Mouse (Mus musculus) lung, embryonic 15.5 days (tissue): ENCODE measurements at regions not wholly inside any gene's neighbourhood (a gene's known extent, or its start where the extent isn't known, plus 50 kb on each side); places are given as distances from the start of the nearest gene placed in this dataset. TPM values are rescaled to one million over a fixed set of nuclear protein-coding genes. Genes with fewer than 3 reads are reported as not detected.

Experiments used
- ATAC-seq: fragments of 200-750 bp; cut with Nextera tagmentation; 2 replicates; pipeline ENCODE4 v1.8.0; 2017; ENCODE audit warnings: moderate number of reproducible peaks, borderline replicate concordance; ENCODE audit not compliant: low FRiP score, low TSS enrichment; ENCODE audit errors: extremely low read depth
- H3K27ac ChIP-seq: fragments of 300-500 bp; sonication (generic); 2 replicates; pipeline ENCODE4 v1.5.1; 2015; ENCODE audit warnings: moderate library complexity, mild to moderate bottlenecking, inconsistent platforms
- H3K27me3 ChIP-seq: fragments of 300-500 bp; sonication (generic); 2 replicates; pipeline ENCODE4 v1.6.1; 2015; ENCODE audit warnings: inconsistent platforms
- H3K36me3 ChIP-seq: fragments of 300-500 bp; sonication (generic); 2 replicates; pipeline ENCODE4 v1.6.1; 2015; ENCODE audit warnings: inconsistent platforms
- H3K4me1 ChIP-seq: fragments of 300-500 bp; sonication (generic); 2 replicates; pipeline ENCODE4 v1.6.1; 2015; ENCODE audit warnings: inconsistent platforms
- H3K4me2 ChIP-seq: fragments of 300-500 bp; sonication (generic); 2 replicates; pipeline ENCODE4 v1.6.1; 2015; ENCODE audit warnings: inconsistent platforms, mild to moderate bottlenecking, moderate library complexity
- H3K4me3 ChIP-seq: fragments of 300-500 bp; sonication (generic); 2 replicates; pipeline ENCODE4 v1.5.1; 2015; ENCODE audit warnings: mild to moderate bottlenecking, inconsistent platforms
- H3K9ac ChIP-seq: fragments of 300-500 bp; sonication (generic); 2 replicates; pipeline ENCODE4 v1.6.1; 2015; ENCODE audit warnings: inconsistent platforms
- H3K9me3 ChIP-seq: fragments of 300-500 bp; sonication (generic); 2 replicates; pipeline ENCODE4 v1.6.1; 2016; ENCODE audit warnings: inconsistent platforms
- WGBS: fragments of 180-500 bp; shearing (Covaris S2); methylation state at CpG from one replicate; pipeline ENCODE4 v1.1.7; 2015; 5-methylcytosine and 5-hydroxymethylcytosine counted together
- microRNA-seq: library from miRNA; unstranded; fragments of <30 nt; microRNA quantifications from one replicate; pipeline ENCODE4, GENCODE M21; 2016

GRCm38 (mm10) chr13:10526470-10527207 lies 166.0 kb upstream of the Chrm3 start:
- H3K9ac ChIP-seq = no peak overlapping the region
- H3K4me1 ChIP-seq = no peaks in the 10 kb centered on the region
- H3K4me3 ChIP-seq = no peak overlapping the region
- H3K4me2 ChIP-seq = no peak overlapping the region
- WGBS = 53% methylated on average over 5 of the region's 5 CpGs
- no peaks in the 10 kb centered on the region for H3K27me3 ChIP-seq
- no peaks in the 10 kb centered on the region for H3K9me3 ChIP-seq
- ATAC-seq = no peak
- no peak overlapping the region for H3K27ac ChIP-seq
- no peaks in the 10 kb centered on the region for H3K36me3 ChIP-seq

GRCm38 (mm10) chr13:10504211-10504610 lies 143.6 kb upstream of the Chrm3 start:
- Histone ChIP-seq H3K9ac (no peak overlapping the region), H3K9me3 (no peaks in the 10 kb centered on the region), H3K4me2 (no peak overlapping the region), H3K4me3 (no peak overlapping the region), H3K4me1 (no peaks in the 10 kb centered on the region), H3K27me3 (no peaks in the 10 kb centered on the region), H3K27ac (no peak overlapping the region), H3K36me3 (no peaks in the 10 kb centered on the region)
- WGBS = 29% methylated on average over 7 of the region's 7 CpGs
- ATAC-seq = no peak

GRCm38 (mm10) chr13:10455323-10455722 lies 94.7 kb upstream of the Chrm3 start:
- Histone ChIP-seq H3K27me3 (no peaks in the 10 kb centered on the region), H3K27ac (no peak overlapping the region), H3K9me3 (no peaks in the 10 kb centered on the region), H3K4me2 (no peak overlapping the region), H3K9ac (no peak overlapping the region), H3K4me1 (no peaks in the 10 kb centered on the region), H3K36me3 (no peaks in the 10 kb centered on the region), H3K4me3 (no peak overlapping the region)
- ATAC-seq = no peak
- 90% methylated on average over 6 of the region's 6 CpGs for WGBS

GRCm38 (mm10) chr13:10454667-10455066 lies 94.0 kb upstream of the Chrm3 start:
- H3K27ac ChIP-seq = no peak overlapping the region
- no peak overlapping the region for H3K4me3 ChIP-seq
- no peaks in the 10 kb centered on the region for H3K9me3 ChIP-seq
- no peaks in the 10 kb centered on the region for H3K27me3 ChIP-seq
- no peaks in the 10 kb centered on the region for H3K4me1 ChIP-seq
- no peak overlapping the region for H3K9ac ChIP-seq
- no peaks in the 10 kb centered on the region for H3K36me3 ChIP-seq
- no peak overlapping the region for H3K4me2 ChIP-seq
- 47% methylated on average over 4 of the region's 4 CpGs for WGBS
- ATAC-seq = no peak

GRCm38 (mm10) chr13:10451057-10451456 lies 90.4 kb upstream of the Chrm3 start:
- H3K4me2 ChIP-seq = no peak overlapping the region
- no peaks in the 10 kb centered on the region for H3K27me3 ChIP-seq
- H3K4me3 ChIP-seq = no peak overlapping the region
- H3K27ac ChIP-seq = no peak overlapping the region
- no peaks in the 10 kb centered on the region for H3K36me3 ChIP-seq
- no peak overlapping the region for H3K9ac ChIP-seq
- ATAC-seq = no peak
- H3K4me1 ChIP-seq = no peaks in the 10 kb centered on the region
- H3K9me3 ChIP-seq = no peaks in the 10 kb centered on the region
- WGBS = 29% methylated on average over 3 of the region's 3 CpGs

GRCm38 (mm10) chr13:10449502-10449901 lies 88.9 kb upstream of the Chrm3 start:
- H3K36me3 ChIP-seq = no peaks in the 10 kb centered on the region

GRCm38 (mm10) chr13:10447806-10448205 lies 87.2 kb upstream of the Chrm3 start:
- Histone ChIP-seq H3K4me3 (no peak overlapping the region), H3K4me1 (no peaks in the 10 kb centered on the region), H3K27ac (no peak overlapping the region), H3K9ac (no peak overlapping the region), H3K27me3 (no peaks in the 10 kb centered on the region), H3K36me3 (no peaks in the 10 kb centered on the region), H3K9me3 (no peaks in the 10 kb centered on the region), H3K4me2 (no peak overlapping the region)
- no peak for ATAC-seq
- WGBS = 50% methylated on average over 1 of the region's 1 CpGs

More at GRCm38 (mm10) chr13:10449502-10449901, 88.9 kb upstream of the Chrm3 start:
- Histone ChIP-seq H3K4me3 (no peak overlapping the region), H3K9ac (no peak overlapping the region), H3K9me3 (no peaks in the 10 kb centered on the region), H3K4me1 (no peaks in the 10 kb centered on the region), H3K27me3 (no peaks in the 10 kb centered on the region), H3K27ac (no peak overlapping the region), H3K4me2 (no peak overlapping the region)
- 82% methylated on average over 6 of the region's 6 CpGs for WGBS
- no peak for ATAC-seq

GRCm38 (mm10) chr13:10445679-10446078 lies 85.0 kb upstream of the Chrm3 start:
- Histone ChIP-seq H3K9me3 (no peaks in the 10 kb centered on the region), H3K4me1 (no peaks in the 10 kb centered on the region), H3K27ac (no peak overlapping the region), H3K4me2 (no peak overlapping the region), H3K27me3 (no peaks in the 10 kb centered on the region), H3K36me3 (no peaks in the 10 kb centered on the region), H3K4me3 (no peak overlapping the region), H3K9ac (no peak overlapping the region)
- WGBS = 54% methylated on average over 3 of the region's 3 CpGs
- no peak for ATAC-seq

Small RNA genes in the stretch of these regions (microRNA-seq; reads per million reads assigned to microRNA genes)
- not detected for gene Gm23415
